In genomic region chr5:4538572-4538971, GRCm38 (mm10) we compare ENCODE assay signal across 14 mouse cellular contexts.
DNase-seq lines count a peak whose midpoint lies in the region; ATAC-seq and TF ChIP-seq lines count a peak whose summit lies in the region.
"Had no signal": no experiment of that assay in that cellular context is flagged by ENCODE, and none has a peak within 500 bp of the region (broad histone marks: within the 10 kb centered on the region; RNA-seq: fewer than 3 reads in every experiment).

No protein-coding gene starts in this region.

- no peak overlapping the region for H3K9ac ChIP-seq in hindbrain, embryonic 12.5 days
- H3K9ac ChIP-seq in neural tube, embryonic 13.5 days: no peak overlapping the region
- no peak overlapping the region for H3K9ac ChIP-seq in neural tube, embryonic 15.5 days (replicated peaks)
- no peak overlapping the region for H3K9ac ChIP-seq in hindbrain, postnatal 0 days (replicated peaks; ENCODE audit: low read length)

- no peak overlapping the region for H3K4me2 ChIP-seq in hindbrain, embryonic 12.5 days (replicated peaks)
- no peak overlapping the region for H3K4me2 ChIP-seq in neural tube, embryonic 13.5 days
- H3K4me2 ChIP-seq in neural tube, embryonic 15.5 days: no peak overlapping the region
- no peak overlapping the region for H3K4me2 ChIP-seq in hindbrain, postnatal 0 days (ENCODE audit: low read depth, low read length)
- H3K4me2 ChIP-seq: heart, embryonic 11.5 days; liver, embryonic 11.5 days had no signal

- no peaks in the 10 kb centered on the region; the same call in 1 of the 2 replicates for H3K4me1 ChIP-seq in hindbrain, embryonic 10.5 days (replicated peaks)
- no peaks in the 10 kb centered on the region for H3K4me1 ChIP-seq in hindbrain, embryonic 12.5 days
- no peaks in the 10 kb centered on the region for H3K4me1 ChIP-seq in neural tube, embryonic 13.5 days (replicated peaks)
- H3K4me1 ChIP-seq in neural tube, embryonic 15.5 days: no peaks in the 10 kb centered on the region
- no peaks in the 10 kb centered on the region for H3K4me1 ChIP-seq in hindbrain, postnatal 0 days (ENCODE audit: insufficient read depth, low read length)

- no peaks in the 10 kb centered on the region for H3K36me3 ChIP-seq in hindbrain, embryonic 10.5 days
- H3K36me3 ChIP-seq in hindbrain, embryonic 12.5 days: no peaks in the 10 kb centered on the region
- H3K36me3 ChIP-seq in neural tube, embryonic 13.5 days: no peaks in the 10 kb centered on the region
- H3K36me3 ChIP-seq in neural tube, embryonic 15.5 days: no peaks in the 10 kb centered on the region
- H3K36me3 ChIP-seq in hindbrain, postnatal 0 days (ENCODE audit: insufficient read depth, low read length): no peaks in the 10 kb centered on the region

- no peaks in the 10 kb centered on the region for H3K27me3 ChIP-seq in hindbrain, embryonic 10.5 days (ENCODE audit: insufficient read depth, poor library complexity, severe bottlenecking)
- H3K27me3 ChIP-seq in hindbrain, embryonic 12.5 days: no peaks in the 10 kb centered on the region
- H3K27me3 ChIP-seq in neural tube, embryonic 13.5 days: no peaks in the 10 kb centered on the region
- no peaks in the 10 kb centered on the region for H3K27me3 ChIP-seq in neural tube, embryonic 15.5 days (replicated peaks)
- no peaks in the 10 kb centered on the region for H3K27me3 ChIP-seq in hindbrain, postnatal 0 days (ENCODE audit: insufficient read depth, low read length)

- TF ChIP-seq CTCF in hindbrain, postnatal 0 days (IDR thresholded peaks at IDR 0.05; ENCODE audit: low read depth): no peak

- DNase-seq in hindbrain, embryonic 10.5 days (ENCODE audit: low spot score): no peak
- DNase-seq in adrenal gland, postnatal 36 days: peak; percentile 64 to 72
- peak; percentile 73 for DNase-seq in hindbrain, postnatal 0 days (ENCODE audit: low spot score)
- no peak for DNase-seq in kidney, postnatal 14 days
- no peak for DNase-seq in cerebellum, adult 8-10 months
- DNase-seq: gastrocnemius, postnatal 14 days; kidney, adult 9 months; spleen, adult 18-20 months had no signal

- no peaks in the 10 kb centered on the region for H3K9me3 ChIP-seq in hindbrain, embryonic 10.5 days
- no peaks in the 10 kb centered on the region for H3K9me3 ChIP-seq in hindbrain, embryonic 12.5 days (replicated peaks)
- H3K9me3 ChIP-seq in neural tube, embryonic 13.5 days: no peaks in the 10 kb centered on the region
- no peaks in the 10 kb centered on the region for H3K9me3 ChIP-seq in neural tube, embryonic 15.5 days (replicated peaks)
- no peaks in the 10 kb centered on the region for H3K9me3 ChIP-seq in hindbrain, postnatal 0 days (ENCODE audit: low read length)

- 0 out of 2 replicates have a peak overlapping the region, but pooled peaks have one; percentile 12 for H3K27ac ChIP-seq in hindbrain, embryonic 10.5 days
- no peak overlapping the region for H3K27ac ChIP-seq in hindbrain, embryonic 12.5 days
- H3K27ac ChIP-seq in neural tube, embryonic 13.5 days (replicated peaks): no peak overlapping the region
- H3K27ac ChIP-seq in neural tube, embryonic 15.5 days (replicated peaks): no peak overlapping the region
- H3K27ac ChIP-seq in hindbrain, postnatal 0 days: no peak overlapping the region

- ATAC-seq in hindbrain, embryonic 12.5 days (ENCODE audit: low FRiP score): no peak
- peak; percentile 50; the same call in 1 of the 2 replicates for ATAC-seq in neural tube, embryonic 13.5 days (ENCODE audit: low read depth)
- ATAC-seq in neural tube, embryonic 15.5 days (ENCODE audit: low FRiP score): no peak; the same call in 1 of the 2 replicates
- peak; percentile 89 for ATAC-seq in hindbrain, postnatal 0 days
- ATAC-seq: activated CD4-positive, CD25-positive, alpha-beta regulatory T cell, adult 4 months had no signal

- no peak overlapping the region for H3K4me3 ChIP-seq in hindbrain, embryonic 10.5 days
- no peak overlapping the region for H3K4me3 ChIP-seq in hindbrain, embryonic 12.5 days
- no peak overlapping the region for H3K4me3 ChIP-seq in neural tube, embryonic 13.5 days
- H3K4me3 ChIP-seq in neural tube, embryonic 15.5 days (replicated peaks): no peak overlapping the region
- H3K4me3 ChIP-seq in hindbrain, postnatal 0 days (ENCODE audit: low read length): no peak overlapping the region

- 84% methylated on average over 6 of the region's 6 CpGs for WGBS in hindbrain, embryonic 10.5 days
- WGBS in hindbrain, embryonic 12.5 days: 68% methylated on average over 6 of the region's 6 CpGs
- 45% methylated on average over 6 of the region's 6 CpGs for WGBS in neural tube, embryonic 13.5 days
- WGBS in neural tube, embryonic 15.5 days: 51% methylated on average over 6 of the region's 6 CpGs
- 44% methylated on average over 6 of the region's 6 CpGs for WGBS in hindbrain, postnatal 0 days

Comparison
In these comparisons a context has a peak if more than half of its experiments do, and no peak if none do; other contexts are left out.
1. DNase-seq: peak in adrenal gland, postnatal 36 days (2 of 2) and hindbrain, postnatal 0 days (single experiment); none in hindbrain, embryonic 10.5 days (single experiment), kidney, postnatal 14 days (single experiment) and cerebellum, adult 8-10 months (single experiment).
2. ATAC-seq: peak in neural tube, embryonic 13.5 days (single experiment) and hindbrain, postnatal 0 days (single experiment); none in hindbrain, embryonic 12.5 days (single experiment) and neural tube, embryonic 15.5 days (single experiment).